Comparison of ENCODE assay signal across 10 mouse cellular contexts in the genomic region with DNA sequence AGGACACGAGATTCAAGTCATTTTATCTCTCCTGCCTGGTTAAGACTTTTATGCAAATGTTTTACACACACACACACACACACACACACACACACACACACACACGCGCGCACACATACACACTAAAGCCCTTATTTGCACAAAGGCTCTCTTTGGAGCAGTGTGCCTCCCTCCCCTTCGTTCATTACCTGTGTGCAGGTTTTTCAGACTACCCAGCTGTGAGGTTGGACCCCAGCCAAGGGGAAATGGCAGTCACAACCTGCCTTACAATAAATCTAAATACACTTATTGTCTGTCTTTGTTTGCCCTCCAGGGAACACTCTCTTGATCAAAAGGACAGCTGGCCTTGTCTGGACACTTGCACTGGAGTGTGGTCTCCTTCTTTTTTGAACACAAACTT. TPM values are rescaled to one million over a fixed set of nuclear protein-coding genes. Genes with fewer than 3 reads are reported as not detected.
DNase-seq lines count a peak whose midpoint lies in the region; ATAC-seq and TF ChIP-seq lines count a peak whose summit lies in the region.
"Had no signal": no experiment of that assay in that cellular context is flagged by ENCODE, and none has a peak within 500 bp of the region (broad histone marks: within the 10 kb centered on the region; RNA-seq: fewer than 3 reads in every experiment).

No protein-coding gene starts in this region.

- H3K36me3 ChIP-seq in kidney, embryonic 14.5 days (ENCODE audit: control insufficient read depth, insufficient read depth, low read length): no peaks in the 10 kb centered on the region
- peaks cover 68% of the 10 kb centered on the region for H3K36me3 ChIP-seq in E14TG2a.4 (ENCODE audit: insufficient read depth, low read length)
- H3K36me3 ChIP-seq in intestine, embryonic 15.5 days: no peaks in the 10 kb centered on the region
- no peaks in the 10 kb centered on the region for H3K36me3 ChIP-seq in limb, embryonic 14.5 days (ENCODE audit: control insufficient read depth, insufficient read depth, low read length)

- no peak for TF ChIP-seq POLR2A in limb, embryonic 14.5 days (IDR thresholded peaks at IDR 0.05; ENCODE audit: borderline replicate concordance, extremely low read depth, insufficient read depth, insufficient read length)

- no peak overlapping the region for H3K4me3 ChIP-seq in kidney, embryonic 14.5 days (ENCODE audit: low read length)
- peak overlapping the region; percentile 20; the same call in 1 of the 2 replicates for H3K4me3 ChIP-seq in E14TG2a.4 (replicated peaks; ENCODE audit: low read length)
- H3K4me3 ChIP-seq in intestine, embryonic 15.5 days (replicated peaks): no peak overlapping the region
- H3K4me3 ChIP-seq in limb, embryonic 14.5 days (replicated peaks; ENCODE audit: low read length): no peak overlapping the region
- H3K4me3 ChIP-seq: heart, adult 2 months had no signal

- DNase-seq in kidney, adult 9 months: no peak
- peak; percentile 34 for DNase-seq in limb, embryonic 14.5 days (ENCODE audit: low spot score)
- DNase-seq in embryo, embryonic 11 days: no peak
- no peak for DNase-seq in thymus, postnatal 36 days
- DNase-seq in ovary, postnatal 14 days (ENCODE audit: low spot score): no peak
- DNase-seq: heart, adult 2 months had no signal

- H3K4me1 ChIP-seq in kidney, embryonic 14.5 days (ENCODE audit: control insufficient read depth, insufficient read depth, low read length): peaks cover 10% of the 10 kb centered on the region
- H3K4me1 ChIP-seq in E14TG2a.4 (replicated peaks; ENCODE audit: low read depth, low read length): peaks cover 80% of the 10 kb centered on the region
- H3K4me1 ChIP-seq in intestine, embryonic 15.5 days (replicated peaks): 0 out of 2 replicates have a peak, but pooled peaks cover 4% of the 10 kb centered on the region
- peaks cover 21% of the 10 kb centered on the region for H3K4me1 ChIP-seq in limb, embryonic 14.5 days (ENCODE audit: control insufficient read depth, insufficient read depth, low read length)

- peak overlapping the region; percentile 24; the same call in 1 of the 2 replicates for H3K27ac ChIP-seq in kidney, embryonic 14.5 days (ENCODE audit: low read depth, low read length)
- H3K27ac ChIP-seq in intestine, embryonic 15.5 days: no peak overlapping the region
- H3K27ac ChIP-seq in limb, embryonic 14.5 days (replicated peaks; ENCODE audit: low read depth, low read length): no peak overlapping the region
- H3K27ac ChIP-seq: heart, adult 2 months had no signal

- TF ChIP-seq CTCF in E14TG2a.4 (conservative IDR thresholded peaks at IDR 0.05; ENCODE audit: low read length): no peak

- WGBS in kidney, embryonic 14.5 days: 69% methylated on average over 5 of the region's 5 CpGs
- WGBS in intestine, embryonic 15.5 days: 70% methylated on average over 5 of the region's 5 CpGs
- WGBS in limb, embryonic 14.5 days: 40% methylated on average over 5 of the region's 5 CpGs

- no peak overlapping the region for H3K4me2 ChIP-seq in kidney, embryonic 14.5 days (replicated peaks; ENCODE audit: low read depth, low read length)
- no peak overlapping the region for H3K4me2 ChIP-seq in intestine, embryonic 15.5 days (replicated peaks)
- H3K4me2 ChIP-seq in limb, embryonic 14.5 days (replicated peaks; ENCODE audit: low read depth, low read length, severe bottlenecking): no peak overlapping the region
- H3K4me2 ChIP-seq: liver, embryonic 11.5 days had no signal

- no peak for ATAC-seq in kidney, embryonic 14.5 days (ENCODE audit: low FRiP score, low TSS enrichment)
- peak; percentile 83 for ATAC-seq in intestine, embryonic 15.5 days
- ATAC-seq in limb, embryonic 14.5 days (ENCODE audit: low FRiP score, low read depth): no peak

- H3K9me3 ChIP-seq in kidney, embryonic 14.5 days (ENCODE audit: control insufficient read depth, low read length): no peaks in the 10 kb centered on the region
- no peaks in the 10 kb centered on the region for H3K9me3 ChIP-seq in E14TG2a.4 (ENCODE audit: low read length)
- H3K9me3 ChIP-seq in intestine, embryonic 15.5 days: no peaks in the 10 kb centered on the region
- H3K9me3 ChIP-seq in limb, embryonic 14.5 days (ENCODE audit: control insufficient read depth, low read length): no peaks in the 10 kb centered on the region

- H3K27me3 ChIP-seq in kidney, embryonic 14.5 days (ENCODE audit: control insufficient read depth, insufficient read depth, low read length): no peaks in the 10 kb centered on the region
- H3K27me3 ChIP-seq in E14TG2a.4 (ENCODE audit: insufficient read depth, low read length): no peaks in the 10 kb centered on the region
- no peaks in the 10 kb centered on the region for H3K27me3 ChIP-seq in intestine, embryonic 15.5 days (replicated peaks)
- H3K27me3 ChIP-seq in limb, embryonic 14.5 days (ENCODE audit: control insufficient read depth, insufficient read depth, low read length): no peaks in the 10 kb centered on the region

- no peak overlapping the region for H3K9ac ChIP-seq in kidney, embryonic 14.5 days (ENCODE audit: low read depth, low read length)
- no peak overlapping the region for H3K9ac ChIP-seq in intestine, embryonic 15.5 days
- H3K9ac ChIP-seq in limb, embryonic 14.5 days (ENCODE audit: low read depth, low read length, severe bottlenecking): no peak overlapping the region

RNA-seq across cellular contexts. Expression of a gene that starts 17.4 kb away (rescaled TPM):
- polyA plus RNA-seq in kidney, embryonic 14.5 days (2014; fragmentation: Nextera tagmentation; extraction: Ambion mirVana): 5.4 and 12.2 TPM in 2 replicates
- 2.2 and 2.3 TPM in 2 replicates for polyA plus RNA-seq in intestine, embryonic 15.5 days (2015; fragmentation: Nextera tagmentation; extraction: Ambion mirVana)
- 1.3 and 2.1 TPM in 2 replicates for polyA plus RNA-seq in limb, embryonic 14.5 days (2012; rRNA removed)
- polyA plus RNA-seq in limb, embryonic 14.5 days (2014; fragmentation: Nextera tagmentation; extraction: Ambion mirVana): 2.1 and 2.2 TPM in 2 replicates
